Mouse (Mus musculus): ENCODE results near the gene 9930111J21Rik2. TPM values are rescaled to one million over a fixed set of nuclear protein-coding genes. Genes with fewer than 3 reads are reported as not detected.
"Not testable (repeated sequence)": the region's sequence is repeated elsewhere in the genome, so short reads cannot be mapped to it uniquely, and the experiment has no call there.

9930111J21Rik2 gene
- polyA plus RNA-seq, 1 experiment from 2014 or later = 0.45 TPM

- H3K4me2 ChIP-seq (ENCODE audit: low read length); ATAC-seq (replicated peaks; ENCODE audit: low FRiP score, low TSS enrichment, low read depth); H3K9ac ChIP-seq (ENCODE audit: low read length); H3K27me3 ChIP-seq (replicated peaks; ENCODE audit: control insufficient read depth, insufficient read depth, low read length); H3K9me3 ChIP-seq (ENCODE audit: control insufficient read depth, low read length); DNase-seq (ENCODE audit: low spot score); H3K4me1 ChIP-seq (replicated peaks; ENCODE audit: control insufficient read depth, insufficient read depth, low read length); H3K4me3 ChIP-seq (ENCODE audit: low read depth, low read length); H3K27ac ChIP-seq (ENCODE audit: low read depth); H3K36me3 ChIP-seq (ENCODE audit: control insufficient read depth, insufficient read depth, low read length): not testable (repeated sequence)
- no CpG with 5 or more reads among the region's 1 CpGs for WGBS
Observed at GRCm38 (mm10) chr11:48974686-48975085, 76.4 kb downstream of the 9930111J21Rik2 start.

Other genes with a start within 250 kb of the 9930111J21Rik2 start
- 5.0 and 6.2 TPM in 2 replicates for gene Trim41, start 233.9 kb downstream of the 9930111J21Rik2 start, polyA plus RNA-seq (2014; fragmentation: Nextera tagmentation; extraction: Ambion mirVana)
- 1.4 and 1.5 TPM in 2 replicates for gene Trim7, start 225.1 kb downstream of the 9930111J21Rik2 start, polyA plus RNA-seq (2014; fragmentation: Nextera tagmentation; extraction: Ambion mirVana)
- 3.9 and 4.1 TPM in 2 replicates for gene Gm12184, start 224.6 kb downstream of the 9930111J21Rik2 start, polyA plus RNA-seq (2014; fragmentation: Nextera tagmentation; extraction: Ambion mirVana)
- 14.7 and 16.2 TPM in 2 replicates for gene Irgm1, start 179.6 kb downstream of the 9930111J21Rik2 start, polyA plus RNA-seq (2014; fragmentation: Nextera tagmentation; extraction: Ambion mirVana)
- gene Gm5431, start 149.0 kb downstream of the 9930111J21Rik2 start, polyA plus RNA-seq (2014; fragmentation: Nextera tagmentation; extraction: Ambion mirVana) = 0.12 and 0.30 TPM in 2 replicates
- 3.0 and 3.2 TPM in 2 replicates for gene Psme2b, start 105.1 kb downstream of the 9930111J21Rik2 start, polyA plus RNA-seq (2014; fragmentation: Nextera tagmentation; extraction: Ambion mirVana)
- not detected in 2 replicates for gene Olfr56, start 72.4 kb downstream of the 9930111J21Rik2 start, polyA plus RNA-seq (2014; fragmentation: Nextera tagmentation; extraction: Ambion mirVana)
- 0.58 and 0.62 TPM in 2 replicates for gene 9930111J21Rik1, start 71.8 kb downstream of the 9930111J21Rik2 start, polyA plus RNA-seq (2014; fragmentation: Nextera tagmentation; extraction: Ambion mirVana)
- 0.07 TPM in 1 of 2 replicates, not detected in the other for gene Gm12185, start 59.0 kb downstream of the 9930111J21Rik2 start, polyA plus RNA-seq (2014; fragmentation: Nextera tagmentation; extraction: Ambion mirVana)
- gene Tgtp1, start 57.1 kb downstream of the 9930111J21Rik2 start, polyA plus RNA-seq (2014; fragmentation: Nextera tagmentation; extraction: Ambion mirVana) = 2.5 and 3.6 TPM in 2 replicates
- 0.27 and 1.2 TPM in 2 replicates for gene Tgtp2, start 13.0 kb upstream of the 9930111J21Rik2 start, polyA plus RNA-seq (2014; fragmentation: Nextera tagmentation; extraction: Ambion mirVana)
- 2.1 and 3.4 TPM in 2 replicates for gene Ifi47, start 25.3 kb upstream of the 9930111J21Rik2 start, polyA plus RNA-seq (2014; fragmentation: Nextera tagmentation; extraction: Ambion mirVana)
- not detected in 2 replicates for gene Olfr1396, start 63.6 kb upstream of the 9930111J21Rik2 start, polyA plus RNA-seq (2014; fragmentation: Nextera tagmentation; extraction: Ambion mirVana)
- gene Olfr1395, start 91.0 kb upstream of the 9930111J21Rik2 start, polyA plus RNA-seq (2014; fragmentation: Nextera tagmentation; extraction: Ambion mirVana) = not detected in 2 replicates
- not detected in 2 replicates for gene Olfr1394, start 103.1 kb upstream of the 9930111J21Rik2 start, polyA plus RNA-seq (2014; fragmentation: Nextera tagmentation; extraction: Ambion mirVana)
- 1.8 and 3.0 TPM in 2 replicates for gene Btnl9, start 135.9 kb upstream of the 9930111J21Rik2 start, polyA plus RNA-seq (2014; fragmentation: Nextera tagmentation; extraction: Ambion mirVana)
- 34.5 and 39.6 TPM in 2 replicates for gene Zfp62, start 152.1 kb upstream of the 9930111J21Rik2 start, polyA plus RNA-seq (2014; fragmentation: Nextera tagmentation; extraction: Ambion mirVana)
- 52.9 and 55.4 TPM in 2 replicates for gene Mgat1, start 192.9 kb upstream of the 9930111J21Rik2 start, polyA plus RNA-seq (2014; fragmentation: Nextera tagmentation; extraction: Ambion mirVana)
- 0.12 TPM in 1 of 2 replicates, not detected in the other for gene Olfr1393, start 227.1 kb upstream of the 9930111J21Rik2 start, polyA plus RNA-seq (2014; fragmentation: Nextera tagmentation; extraction: Ambion mirVana)
- gene Olfr1392, start 234.0 kb upstream of the 9930111J21Rik2 start, polyA plus RNA-seq (2014; fragmentation: Nextera tagmentation; extraction: Ambion mirVana) = not detected in 2 replicates